Mouse (Mus musculus) thymus, adult 2 months (tissue): Measurements from ENCODE around the gene Gtpbp10. TPM values are rescaled to one million over a fixed set of nuclear protein-coding genes. Genes with fewer than 3 reads are reported as not detected.

Experiments used
- DNase-seq: peaks from one replicate; pipeline ENCODE4 v3.0.0; 2021
- H3K27ac ChIP-seq: fragments of 200-500 bp; 2 replicates; pipeline ENCODE4 v1.5.1; 2012; ENCODE audit warnings: low read length, control low read depth; ENCODE audit not compliant: control insufficient read depth, insufficient read depth
- H3K27me3 ChIP-seq: fragments of 200-500 bp; 2 replicates; pipeline ENCODE4 v1.6.1; 2012; ENCODE audit warnings: mild to moderate bottlenecking, low read length, moderate library complexity, mixed read lengths; ENCODE audit not compliant: control insufficient read depth, insufficient read depth
- H3K36me3 ChIP-seq: fragments of 200-500 bp; 2 replicates; pipeline ENCODE4 v1.6.1; 2012; ENCODE audit warnings: mild to moderate bottlenecking, low read length, moderate library complexity; ENCODE audit not compliant: control insufficient read depth, insufficient read depth
- H3K4me1 ChIP-seq: fragments of 200-500 bp; replicated peaks from 2 replicates; pipeline ENCODE4 v1.6.1; 2012; ENCODE audit warnings: low read length; ENCODE audit not compliant: control insufficient read depth, insufficient read depth
- H3K4me3 ChIP-seq: fragments of 200-500 bp; 2 replicates; pipeline ENCODE4 v1.5.1; 2012; ENCODE audit warnings: mild to moderate bottlenecking, low read length, control low read depth, moderate library complexity; ENCODE audit not compliant: control insufficient read depth, insufficient read depth
- CTCF ChIP-seq: fragments of 200-500 bp; IDR thresholded peaks from 2 replicates; pipeline ENCODE4 v1.5.1; 2012; ENCODE audit warnings: mild to moderate bottlenecking, control low read depth, low read length, moderate library complexity, borderline replicate concordance; ENCODE audit not compliant: control insufficient read depth, poor library complexity, insufficient read depth; ENCODE audit errors: extremely low read depth
- POLR2A ChIP-seq: fragments of 200-500 bp; IDR thresholded peaks from 2 replicates; pipeline ENCODE4 v1.6.1; 2012; ENCODE audit warnings: mild to moderate bottlenecking, low read length, control low read depth, moderate library complexity; ENCODE audit not compliant: control insufficient read depth, poor library complexity, insufficient read depth; ENCODE audit errors: extremely low read depth
- WGBS: fragments of 180-500 bp; shearing (Covaris S2); methylation state at CpG from one replicate; pipeline ENCODE4 v1.1.7; 2018; 5-methylcytosine and 5-hydroxymethylcytosine counted together
- polyA plus RNA-seq: library from polyadenylated mRNA; depleted of rRNA; stranded (reverse); fragments of >200 nt; gene quantifications from 2 replicates; pipeline ENCODE4 v1.2.3, GENCODE M21; 2012; rRNA removed

Gtpbp10 gene
- polyA plus RNA-seq, result 1.9 and 2.5 TPM in 2 replicates

GRCm38 (mm10) chr5:5559079-5559740 lies at the start of gene Gtpbp10:
TSS of gene Gtpbp10 (minus strand) at chr5:5559538.
- no peak for TF ChIP-seq CTCF
- TF ChIP-seq POLR2A, result no peak
- H3K27me3 ChIP-seq, result no peaks in the 10 kb centered on the region

GRCm38 (mm10) chr5:5587686-5588085 lies 28.3 kb upstream of the Gtpbp10 start:
- H3K27me3 ChIP-seq, result no peaks in the 10 kb centered on the region
- 87% methylated on average over 3 of the region's 3 CpGs for WGBS
- H3K27ac ChIP-seq, result no peak overlapping the region
- no peaks in the 10 kb centered on the region for H3K36me3 ChIP-seq
- no peak for TF ChIP-seq POLR2A
- no peak for TF ChIP-seq CTCF
- H3K4me1 ChIP-seq, result no peaks in the 10 kb centered on the region
- no peak for DNase-seq
- no peak overlapping the region for H3K4me3 ChIP-seq

More at GRCm38 (mm10) chr5:5559079-5559740, at the start of gene Gtpbp10:
- peak; percentile 88 for DNase-seq
- Histone ChIP-seq H3K36me3 (no peaks in the 10 kb centered on the region), H3K4me3 (peak within 1 kb of the TSS; percentile 96), H3K27ac (peak within 1 kb of the TSS; percentile 36; the same call in 1 of the 2 replicates), H3K4me1 (0 out of 2 replicates have a peak, but pooled peaks cover 4% of the 10 kb centered on the region)
- under 1% methylated on average over 43 of the region's 43 CpGs for WGBS

GRCm38 (mm10) chr5:5573749-5574317 lies 14.5 kb upstream of the Gtpbp10 start, which contains the start of gene Gm8773:
TSS of gene Gm8773 (plus strand) at chr5:5573799.
- Histone ChIP-seq H3K27ac (no peak within 1 kb of the TSS), H3K27me3 (no peaks in the 10 kb centered on the region), H3K4me3 (no peak within 1 kb of the TSS), H3K4me1 (no peaks in the 10 kb centered on the region), H3K36me3 (no peaks in the 10 kb centered on the region)
- TF ChIP-seq CTCF (no peak), POLR2A (no peak)
- WGBS, result 3% methylated on average over 24 of the region's 24 CpGs
- no peak for DNase-seq

GRCm38 (mm10) chr5:5562435-5562834 lies 3.1 kb upstream of the Gtpbp10 start:
- no peak overlapping the region for H3K27ac ChIP-seq
- no peaks in the 10 kb centered on the region for H3K36me3 ChIP-seq
- H3K4me3 ChIP-seq, result no peak overlapping the region
- no peak for TF ChIP-seq POLR2A
- TF ChIP-seq CTCF, result no peak
- H3K27me3 ChIP-seq, result no peaks in the 10 kb centered on the region
- H3K4me1 ChIP-seq, result 0 out of 2 replicates have a peak, but pooled peaks cover 4% of the 10 kb centered on the region
- WGBS, result 73% methylated on average over 3 of the region's 3 CpGs
- no peak for DNase-seq

GRCm38 (mm10) chr5:5561041-5561706 lies 1.8 kb upstream of the Gtpbp10 start:
- H3K4me3 ChIP-seq, result no peak overlapping the region
- 80% methylated on average over 4 of the region's 4 CpGs for WGBS
- no peaks in the 10 kb centered on the region for H3K27me3 ChIP-seq
- H3K27ac ChIP-seq, result no peak overlapping the region
- no peaks in the 10 kb centered on the region for H3K36me3 ChIP-seq
- TF ChIP-seq POLR2A, result no peak
- no peak for TF ChIP-seq CTCF
- no peak for DNase-seq
- 0 out of 2 replicates have a peak, but pooled peaks cover 4% of the 10 kb centered on the region for H3K4me1 ChIP-seq

- no peaks in the 10 kb centered on the region for H3K36me3 ChIP-seq
- no peak for DNase-seq
- H3K27me3 ChIP-seq, result no peaks in the 10 kb centered on the region
- H3K4me3 ChIP-seq, result peak overlapping the region; percentile 96
- 50% methylated on average over 8 of the region's 8 CpGs for WGBS
- TF ChIP-seq CTCF (no peak), POLR2A (no peak)
- no peak overlapping the region for H3K27ac ChIP-seq
- H3K4me1 ChIP-seq, result 0 out of 2 replicates have a peak, but pooled peaks cover 4% of the 10 kb centered on the region
Observed at GRCm38 (mm10) chr5:5559798-5560197, 460 bp upstream of the Gtpbp10 start.
